Mouse (Mus musculus) heart, embryonic 16.5 days (tissue): ENCODE measurements around the gene Dennd1a. TPM values are rescaled to one million over a fixed set of nuclear protein-coding genes. Genes with fewer than 3 reads are reported as not detected.

Source experiments
- ATAC-seq: fragments of 200-750 bp; cut with Nextera tagmentation; replicated peaks from 2 replicates; pipeline ENCODE4 v1.8.0; 2017; ENCODE audit warnings: moderate number of reproducible peaks; ENCODE audit not compliant: insufficient read depth, low FRiP score; ENCODE audit errors: extremely low read depth
- H3K27ac ChIP-seq: fragments of 300-500 bp; sonication (generic); 2 replicates; pipeline ENCODE4 v1.5.1; 2014; ENCODE audit warnings: mild to moderate bottlenecking, low read length, control low read depth, moderate library complexity
- H3K27me3 ChIP-seq: fragments of 300-500 bp; sonication (generic); 2 replicates; pipeline ENCODE4 v1.6.1; 2014; ENCODE audit warnings: low read length, mixed read lengths; ENCODE audit not compliant: control insufficient read depth, insufficient read depth
- H3K36me3 ChIP-seq: fragments of 300-500 bp; sonication (generic); 2 replicates; pipeline ENCODE4 v1.6.1; 2014; ENCODE audit not compliant: control insufficient read depth, insufficient read depth
- H3K4me1 ChIP-seq: fragments of 300-500 bp; sonication (generic); 2 replicates; pipeline ENCODE4 v1.6.1; 2014; ENCODE audit warnings: low read length, mixed read lengths; ENCODE audit not compliant: control insufficient read depth, insufficient read depth
- H3K4me2 ChIP-seq: fragments of 300-500 bp; sonication (generic); 2 replicates; pipeline ENCODE4 v1.6.1; 2014; ENCODE audit warnings: low read depth, mild to moderate bottlenecking, control low read depth, low read length
- H3K4me3 ChIP-seq: fragments of 300-500 bp; sonication (generic); 2 replicates; pipeline ENCODE4 v1.5.1; 2014; ENCODE audit warnings: mild to moderate bottlenecking, control low read depth, low read length
- H3K9ac ChIP-seq: fragments of 300-500 bp; sonication (generic); 2 replicates; pipeline ENCODE4 v1.6.1; 2014; ENCODE audit warnings: low read length, control low read depth
- H3K9me3 ChIP-seq: fragments of 300-500 bp; sonication (generic); replicated peaks from 2 replicates; pipeline ENCODE4 v1.6.1; 2016; ENCODE audit warnings: low read length; ENCODE audit not compliant: control insufficient read depth
- WGBS: fragments of 180-500 bp; shearing (Covaris S2); extraction: QIAGEN DNeasy Blood & Tissue Kit; methylation state at CpG from one replicate; pipeline ENCODE4 v1.1.7; 2014; 5-methylcytosine and 5-hydroxymethylcytosine counted together
- polyA plus RNA-seq: library from polyadenylated mRNA; unstranded; fragments of >200 nt; fragmentation: Nextera tagmentation; extraction: Ambion mirVana; gene quantifications from 2 replicates; pipeline ENCODE4 v1.2.1, GENCODE M21; 2015

The Dennd1a gene
- polyA plus RNA-seq, 1 experiment from 2014 or later = 12.7 TPM

GRCm38 (mm10) chr2:38165966-38166365 lies 121.2 kb downstream of the Dennd1a start:
- Histone ChIP-seq H3K4me2 (no peak overlapping the region), H3K4me3 (no peak overlapping the region), H3K36me3 (no peaks in the 10 kb centered on the region), H3K9me3 (no peaks in the 10 kb centered on the region), H3K27ac (no peak overlapping the region), H3K4me1 (no peaks in the 10 kb centered on the region), H3K9ac (no peak overlapping the region), H3K27me3 (no peaks in the 10 kb centered on the region)
- no peak for ATAC-seq
- 77% methylated on average over 5 of the region's 5 CpGs for WGBS

GRCm38 (mm10) chr2:38164326-38165035 lies 122.7 kb downstream of the Dennd1a start:
- H3K4me3 ChIP-seq = peak overlapping the region; percentile 7; the same call in 1 of the 2 replicates
- H3K9me3 ChIP-seq = no peaks in the 10 kb centered on the region
- H3K36me3 ChIP-seq = no peaks in the 10 kb centered on the region
- ATAC-seq = no peak
- H3K27ac ChIP-seq = no peak overlapping the region
- peak overlapping the region; percentile 11; the same call in 1 of the 2 replicates for H3K9ac ChIP-seq
- H3K4me1 ChIP-seq = no peaks in the 10 kb centered on the region
- no peaks in the 10 kb centered on the region for H3K27me3 ChIP-seq
- H3K4me2 ChIP-seq = peak overlapping the region; percentile 52
- 65% methylated on average over 5 of the region's 5 CpGs for WGBS

DNA sequence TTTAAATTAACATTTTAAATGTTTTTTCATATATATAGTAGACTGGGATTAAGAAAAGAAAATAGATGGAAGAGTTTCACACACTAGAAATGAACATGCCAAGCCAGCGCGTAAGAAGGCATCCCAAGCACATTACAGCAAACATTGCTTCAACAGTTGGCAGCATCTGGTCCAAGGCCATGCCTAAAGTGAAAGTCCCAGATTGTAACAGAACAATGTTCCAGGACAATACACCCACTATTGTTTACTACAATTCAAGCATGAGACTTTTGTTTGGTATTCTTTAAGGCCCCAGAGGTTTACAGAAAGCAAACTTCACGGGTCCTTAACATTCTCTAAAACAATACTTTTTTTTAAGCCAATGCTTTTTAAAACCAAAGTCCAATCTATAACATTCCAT lies 124.7 kb downstream of the Dennd1a start:
- no peak for ATAC-seq
- no peak overlapping the region for H3K4me2 ChIP-seq

DNA sequence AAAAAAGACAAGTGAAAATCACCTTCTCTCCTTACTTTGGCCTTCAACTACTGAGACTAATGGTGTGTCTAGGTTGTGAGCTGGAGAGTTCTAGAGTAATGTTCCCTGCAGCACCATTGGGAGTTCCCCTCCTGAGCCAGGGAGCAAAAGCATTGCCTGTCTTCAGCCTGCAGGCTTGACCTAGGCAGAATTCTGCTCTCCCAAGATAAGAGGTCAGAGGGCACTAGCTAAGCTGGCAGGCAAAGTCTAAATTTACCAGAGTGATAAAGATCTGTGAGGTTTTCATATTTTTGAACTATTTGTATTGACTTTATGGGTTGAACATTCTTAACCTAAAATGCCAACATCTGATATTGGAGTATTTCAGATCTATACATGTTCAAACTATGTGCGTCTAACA lies 125.7 kb downstream of the Dennd1a start:
- H3K4me1 ChIP-seq = no peaks in the 10 kb centered on the region
- H3K9me3 ChIP-seq = no peaks in the 10 kb centered on the region
- H3K36me3 ChIP-seq = no peaks in the 10 kb centered on the region
- no peak overlapping the region for H3K27ac ChIP-seq
- H3K9ac ChIP-seq = no peak overlapping the region
- H3K4me3 ChIP-seq = no peak overlapping the region
- H3K4me2 ChIP-seq = no peak overlapping the region
- WGBS = 85% methylated on average over 1 of the region's 1 CpGs
- no peak for ATAC-seq
- H3K27me3 ChIP-seq = no peaks in the 10 kb centered on the region

More for the DNA sequence above, 124.7 kb downstream of the Dennd1a start:
- H3K4me1 ChIP-seq = no peaks in the 10 kb centered on the region
- H3K9ac ChIP-seq = no peak overlapping the region
- WGBS = 85% methylated on average over 3 of the region's 3 CpGs
- H3K27ac ChIP-seq = no peak overlapping the region
- no peaks in the 10 kb centered on the region for H3K9me3 ChIP-seq
- H3K36me3 ChIP-seq = no peaks in the 10 kb centered on the region
- no peaks in the 10 kb centered on the region for H3K27me3 ChIP-seq
- H3K4me3 ChIP-seq = no peak overlapping the region

- ATAC-seq = no peak
- Histone ChIP-seq H3K27ac (no peak overlapping the region), H3K4me2 (no peak overlapping the region), H3K9me3 (no peaks in the 10 kb centered on the region), H3K4me1 (no peaks in the 10 kb centered on the region), H3K9ac (no peak overlapping the region), H3K4me3 (no peak overlapping the region), H3K27me3 (no peaks in the 10 kb centered on the region), H3K36me3 (no peaks in the 10 kb centered on the region)
- WGBS = 98% methylated on average over 1 of the region's 1 CpGs
Measured at GRCm38 (mm10) chr2:38159736-38160135, 127.5 kb downstream of the Dennd1a start.

DNA sequence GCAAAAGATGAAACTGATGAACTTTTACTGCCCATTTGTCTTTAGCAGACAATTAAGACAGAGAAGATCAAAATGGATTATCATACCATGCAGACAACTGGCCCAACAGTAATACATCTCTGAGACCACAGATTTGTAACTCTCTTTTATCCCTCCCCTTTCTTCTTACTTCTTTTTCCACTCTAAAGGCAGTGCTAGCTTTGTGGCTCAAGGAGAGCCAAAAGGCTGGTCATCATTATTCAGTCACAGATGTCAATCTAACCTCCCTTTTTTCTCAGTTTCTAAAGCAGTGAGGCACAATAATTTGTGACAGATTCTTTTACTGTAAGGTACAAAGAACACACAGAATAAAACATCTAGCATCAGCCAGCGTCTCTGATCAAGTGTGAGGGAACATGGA lies 130.2 kb downstream of the Dennd1a start:
- H3K4me2 ChIP-seq = no peak overlapping the region
- no peak for ATAC-seq
- 72% methylated on average over 1 of the region's 1 CpGs for WGBS
- H3K36me3 ChIP-seq = no peaks in the 10 kb centered on the region
- H3K27me3 ChIP-seq = no peaks in the 10 kb centered on the region
- no peaks in the 10 kb centered on the region for H3K4me1 ChIP-seq
- H3K27ac ChIP-seq = no peak overlapping the region
- no peak overlapping the region for H3K4me3 ChIP-seq
- H3K9me3 ChIP-seq = no peaks in the 10 kb centered on the region
- H3K9ac ChIP-seq = no peak overlapping the region

DNA sequence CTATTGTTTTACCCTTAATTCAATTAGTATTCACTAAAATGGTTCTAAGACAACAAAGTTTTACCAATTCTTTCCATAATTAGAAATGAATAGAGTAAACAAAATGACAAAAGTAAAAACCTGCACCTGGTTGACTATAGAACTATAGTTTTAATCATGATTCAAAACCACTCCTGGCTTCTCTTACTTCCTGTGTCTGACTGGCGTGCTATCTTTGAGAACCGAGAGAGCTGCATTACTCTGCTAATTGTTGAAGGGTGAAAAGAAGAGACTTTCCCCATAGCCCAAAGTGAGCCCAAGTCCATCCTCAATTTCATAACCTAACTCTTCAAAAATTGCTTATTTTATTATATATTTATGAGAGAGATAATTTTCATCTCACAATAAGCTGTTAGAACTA lies 131.2 kb downstream of the Dennd1a start:
- H3K9me3 ChIP-seq = no peaks in the 10 kb centered on the region
- 50% methylated on average over 2 of the region's 2 CpGs for WGBS
- H3K4me3 ChIP-seq = no peak overlapping the region
- no peak overlapping the region for H3K4me2 ChIP-seq
- H3K9ac ChIP-seq = no peak overlapping the region
- H3K27ac ChIP-seq = no peak overlapping the region
- no peaks in the 10 kb centered on the region for H3K36me3 ChIP-seq
- no peak for ATAC-seq
- no peaks in the 10 kb centered on the region for H3K27me3 ChIP-seq
- H3K4me1 ChIP-seq = no peaks in the 10 kb centered on the region

- no peak overlapping the region for H3K27ac ChIP-seq
- no peak overlapping the region for H3K9ac ChIP-seq
- no peaks in the 10 kb centered on the region for H3K27me3 ChIP-seq
- ATAC-seq = no peak
- H3K4me2 ChIP-seq = no peak overlapping the region
- no peaks in the 10 kb centered on the region for H3K36me3 ChIP-seq
- H3K4me1 ChIP-seq = peaks cover 3% of the 10 kb centered on the region; the same call in 1 of the 2 replicates
- H3K4me3 ChIP-seq = no peak overlapping the region
- H3K9me3 ChIP-seq = no peaks in the 10 kb centered on the region
Measured at GRCm38 (mm10) chr2:38144831-38145230, 142.4 kb downstream of the Dennd1a start.

DNA sequence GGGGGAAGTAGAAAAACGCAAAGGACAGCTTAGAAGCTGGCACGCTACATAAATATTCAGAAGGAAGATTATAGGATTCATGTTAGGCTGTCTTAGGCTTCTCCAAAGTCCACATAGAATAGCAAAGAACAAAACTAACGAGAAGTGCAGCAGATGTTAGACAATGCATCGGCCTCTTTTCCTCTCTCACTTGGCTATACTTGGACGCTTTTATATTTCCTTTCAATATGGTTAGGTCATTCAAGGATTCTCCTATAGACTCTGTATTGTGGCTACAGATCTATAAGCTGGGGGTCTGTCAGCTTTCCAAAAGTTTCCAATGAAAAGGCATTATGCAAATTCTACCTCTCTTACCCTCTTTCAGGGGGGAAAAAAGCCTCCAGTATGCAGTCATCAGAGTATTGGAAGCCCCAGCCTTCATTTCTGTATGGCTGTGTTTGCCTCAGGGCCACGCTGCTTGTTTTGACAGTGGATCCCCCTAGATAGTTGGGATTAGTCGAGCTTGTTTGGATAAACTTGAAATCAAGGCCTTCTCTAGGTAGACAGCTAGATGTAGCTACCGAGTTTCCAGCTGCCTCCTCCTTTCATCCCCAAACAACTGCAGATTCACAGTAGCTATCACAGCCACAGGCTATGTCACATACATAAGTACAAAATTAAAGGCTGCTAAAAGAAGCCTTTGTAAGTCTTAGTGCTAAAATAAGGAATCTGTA lies 143.0 kb downstream of the Dennd1a start:
- Histone ChIP-seq H3K4me3 (no peak overlapping the region), H3K27me3 (no peaks in the 10 kb centered on the region), H3K9me3 (no peaks in the 10 kb centered on the region), H3K4me2 (no peak overlapping the region), H3K9ac (no peak overlapping the region), H3K27ac (no peak overlapping the region), H3K36me3 (no peaks in the 10 kb centered on the region), H3K4me1 (peaks cover 3% of the 10 kb centered on the region; the same call in 1 of the 2 replicates)
- ATAC-seq = no peak
- 63% methylated on average over 8 of the region's 8 CpGs for WGBS
